Mouse (Mus musculus) large intestine, adult 2 months (tissue): Measurements from ENCODE around the gene Filip1. TPM values are rescaled to one million over a fixed set of nuclear protein-coding genes. Genes with fewer than 3 reads are reported as not detected.
"Not testable (repeated sequence)": the region's sequence is repeated elsewhere in the genome, so short reads cannot be mapped to it uniquely, and the experiment has no call there.

ENCODE experiments used
- DNase-seq: peaks from one replicate; pipeline ENCODE4 v3.0.0-alpha.2; 2012; ENCODE audit warnings: low read depth, low spot score
- WGBS: fragments of 180-500 bp; shearing (Covaris S2); methylation state at CpG from one replicate; pipeline ENCODE4 v1.1.7; 2018; 5-methylcytosine and 5-hydroxymethylcytosine counted together
- polyA plus RNA-seq: library from polyadenylated mRNA; depleted of rRNA; stranded (reverse); fragments of >200 nt; gene quantifications from 2 replicates; pipeline ENCODE4 v1.2.3, GENCODE M21; 2012; rRNA removed

Filip1 gene
- 0.92 and 2.5 TPM in 2 replicates for polyA plus RNA-seq

GRCm38 (mm10) chr9:80012751-80013150 is at the start of gene Filip1:
Filip1 (minus strand) TSS chr9:80012851.
- 46% methylated on average over 7 of the region's 7 CpGs for WGBS
- DNase-seq = no peak

DNA sequence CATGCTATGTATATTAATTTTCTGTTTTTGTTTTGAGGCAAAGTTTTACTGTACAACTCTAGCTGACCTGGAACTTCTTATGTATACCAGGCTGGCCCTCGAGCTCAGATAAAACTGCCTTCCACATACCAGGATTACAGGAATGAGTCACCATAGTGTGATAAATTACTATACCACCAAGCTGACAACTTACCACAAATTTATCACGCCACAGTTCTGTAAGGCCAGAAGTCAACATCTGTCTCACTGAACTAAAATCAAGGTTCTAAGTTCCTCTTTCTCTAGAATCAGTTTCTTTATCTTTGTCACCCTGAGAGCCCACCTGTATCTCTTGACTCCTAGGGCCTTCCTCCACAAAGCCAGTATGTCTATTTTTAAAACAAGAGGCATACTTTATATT is 45.0 kb upstream of the Filip1 start:
- WGBS = 33% methylated on average over 2 of the region's 2 CpGs
- no peak for DNase-seq

- WGBS = 75% methylated on average over 5 of the region's 5 CpGs
- no peak for DNase-seq
These were observed 40.3 kb upstream of the Filip1 start for GRCm38 (mm10) chr9:80052951-80053350.

GRCm38 (mm10) chr9:80049271-80049670 is 36.6 kb upstream of the Filip1 start:
- not testable (repeated sequence) for DNase-seq
- 43% methylated on average over 5 of the region's 5 CpGs for WGBS

- not testable (repeated sequence) for DNase-seq
- 85% methylated on average over 4 of the region's 4 CpGs for WGBS
These were observed 31.6 kb upstream of the Filip1 start for GRCm38 (mm10) chr9:80044301-80044700.

GRCm38 (mm10) chr9:80039296-80039815 is 26.7 kb upstream of the Filip1 start:
- DNase-seq = no peak
- 39% methylated on average over 2 of the region's 2 CpGs for WGBS

DNA sequence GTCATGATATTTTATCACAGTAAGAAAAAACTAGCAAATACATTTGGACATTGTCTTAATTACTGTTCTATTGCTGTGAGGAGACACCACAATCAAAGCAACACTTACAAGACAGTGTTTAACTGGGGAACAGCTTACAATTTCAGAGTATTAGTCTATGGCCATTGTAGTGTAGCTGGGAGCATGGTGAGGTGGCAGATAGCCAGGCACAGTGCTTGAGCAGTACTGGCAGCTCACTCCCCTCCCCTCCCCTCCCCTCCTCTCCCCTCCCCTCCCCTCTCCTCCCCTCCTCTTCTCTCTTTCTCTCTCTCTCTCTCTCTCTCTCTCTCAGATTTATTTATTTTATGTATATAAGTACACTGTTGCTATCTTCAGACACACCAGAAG is 25.3 kb upstream of the Filip1 start:
- no peak for DNase-seq

GRCm38 (mm10) chr9:80037262-80037996 is 24.8 kb upstream of the Filip1 start:
- no peak for DNase-seq
- WGBS = 84% methylated on average over 13 of the region's 13 CpGs

- WGBS = 51% methylated on average over 6 of the region's 6 CpGs
- no peak for DNase-seq
These were observed 13.9 kb upstream of the Filip1 start for GRCm38 (mm10) chr9:80026581-80027021.

- WGBS = 2% methylated on average over 2 of the region's 2 CpGs
- peak; percentile 31 for DNase-seq
These were observed 13.4 kb upstream of the Filip1 start for GRCm38 (mm10) chr9:80026017-80026416.

DNA sequence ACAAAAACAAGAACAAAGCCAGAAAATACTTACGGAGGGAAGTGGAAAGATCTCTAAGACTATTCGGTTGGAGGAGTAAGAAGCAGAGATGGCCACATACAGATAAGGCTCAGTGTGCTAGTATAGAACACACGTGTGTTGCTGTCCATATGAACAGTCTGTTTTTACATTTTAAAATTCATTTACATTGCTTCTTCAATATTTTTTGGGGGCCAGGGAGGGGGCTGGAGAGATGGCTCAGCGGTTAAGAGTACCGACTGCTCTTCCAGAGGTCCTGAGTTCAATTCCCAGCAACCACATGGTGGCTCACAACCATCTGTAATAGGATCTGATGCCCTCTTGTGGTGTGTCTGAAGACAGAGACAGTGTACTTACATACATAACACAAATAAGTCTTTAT is 12.7 kb upstream of the Filip1 start:
- not testable (repeated sequence) for DNase-seq
- 89% methylated on average over 5 of the region's 5 CpGs for WGBS

DNA sequence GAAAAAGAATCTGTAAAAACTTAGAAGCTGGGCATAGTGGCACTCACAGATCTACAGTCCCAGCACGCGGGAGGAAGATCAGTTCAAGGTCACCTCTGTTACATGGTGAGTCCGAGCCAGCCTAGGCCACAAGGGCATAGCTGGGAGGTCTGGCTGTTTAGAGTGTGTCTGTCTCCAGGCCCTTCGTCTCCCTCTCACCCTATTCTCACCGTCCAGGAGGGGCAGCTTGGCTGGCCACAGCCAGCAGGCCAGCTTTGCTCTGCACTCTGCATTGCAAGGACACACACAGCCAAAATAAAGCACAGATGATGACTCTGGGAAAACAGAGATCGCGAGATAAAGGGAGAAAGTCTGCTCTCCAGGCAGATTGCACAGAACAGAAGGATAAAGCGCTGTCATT is 10.2 kb upstream of the Filip1 start:
- WGBS = 59% methylated on average over 8 of the region's 8 CpGs
- no peak for DNase-seq

- DNase-seq = no peak
- WGBS = 29% methylated on average over 1 of the region's 1 CpGs
These were observed 9.0 kb upstream of the Filip1 start for GRCm38 (mm10) chr9:80021648-80022047.

DNA sequence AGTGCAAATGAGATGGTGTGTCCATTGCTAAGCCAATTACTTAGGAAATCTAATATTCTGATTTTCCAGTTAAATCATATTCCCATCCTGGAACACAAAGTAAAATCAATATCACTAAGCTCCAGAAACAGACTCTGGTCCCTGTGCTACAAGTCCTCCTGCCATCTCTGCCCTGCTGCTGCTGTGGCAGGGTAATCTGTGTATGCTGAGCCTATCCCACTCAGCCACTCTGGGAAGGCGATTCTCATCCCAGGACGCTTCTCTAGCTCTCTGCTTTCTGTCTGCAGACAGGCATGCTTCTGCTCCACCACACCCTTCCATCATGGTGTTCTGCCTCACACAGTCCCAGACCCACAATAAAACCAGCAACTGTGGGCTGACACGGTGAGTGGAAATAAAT is 7.8 kb upstream of the Filip1 start:
- 21% methylated on average over 3 of the region's 3 CpGs for WGBS
- DNase-seq = no peak

DNA sequence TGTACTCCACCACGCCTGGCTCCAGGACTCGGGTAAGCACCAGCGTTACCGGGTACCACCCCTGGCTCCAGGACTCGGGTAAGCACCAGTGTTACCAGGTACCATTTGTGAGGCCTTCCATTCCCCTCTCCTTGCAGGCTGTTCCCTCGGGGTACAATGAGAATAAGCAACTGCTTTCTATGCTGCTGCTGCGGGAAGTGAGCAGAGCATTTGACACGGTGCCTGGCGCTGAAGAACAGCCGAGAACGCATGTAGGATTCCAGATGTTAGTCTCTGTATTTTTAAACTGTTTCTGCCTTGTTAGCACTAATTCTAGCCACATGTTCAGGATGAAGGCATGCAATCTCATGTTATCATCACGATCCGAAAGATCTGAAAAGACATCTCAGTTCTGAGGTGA is 635 bp downstream of the Filip1 start:
- 88% methylated on average over 13 of the region's 13 CpGs for WGBS
- DNase-seq = no peak

- 51% methylated on average over 14 of the region's 14 CpGs for WGBS
- peak; percentile 31 for DNase-seq
These were observed 10.1 kb downstream of the Filip1 start for GRCm38 (mm10) chr9:80002394-80003188.

DNA sequence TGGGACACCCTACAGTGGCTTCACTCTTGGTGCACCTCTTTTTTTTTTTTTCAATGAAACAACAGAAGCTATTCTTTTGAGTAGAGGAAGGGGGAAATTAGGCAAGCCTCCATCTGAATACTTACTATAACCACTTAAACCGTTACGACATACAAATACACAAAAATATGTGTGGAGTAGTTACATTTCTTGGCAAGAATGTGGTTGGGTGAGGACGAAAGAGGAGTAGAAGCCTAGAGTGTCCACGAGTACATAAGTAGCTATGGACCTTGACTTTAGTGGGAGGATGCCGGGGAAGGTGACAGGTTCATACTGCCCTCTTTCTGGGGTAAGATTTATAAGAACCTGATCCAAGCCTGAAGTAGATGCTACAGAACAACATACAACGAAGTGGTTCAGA is 15.4 kb downstream of the Filip1 start:
- WGBS = 75% methylated on average over 6 of the region's 6 CpGs
- DNase-seq = no peak

- WGBS = 87% methylated on average over 5 of the region's 5 CpGs
- no peak for DNase-seq
These were observed 18.4 kb downstream of the Filip1 start for GRCm38 (mm10) chr9:79994296-79994695.

DNA sequence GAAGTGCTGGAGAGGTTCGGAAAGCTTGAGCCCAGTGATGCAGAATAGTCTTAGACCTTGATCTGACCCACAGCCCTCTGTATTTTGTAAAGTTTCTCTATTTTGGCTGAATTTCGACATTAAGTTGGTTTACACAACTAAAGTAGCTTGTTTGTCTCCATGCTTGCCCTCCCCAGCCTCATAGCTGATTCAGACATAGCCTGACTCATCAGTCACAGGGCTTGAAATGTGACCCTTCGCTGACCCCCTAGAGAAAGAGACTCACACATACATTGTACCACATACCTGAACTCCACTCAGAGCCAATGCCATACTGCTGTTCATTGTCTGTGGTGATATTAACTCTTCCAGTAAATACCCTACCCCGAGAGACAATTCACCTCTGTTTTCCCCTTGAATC is 19.6 kb downstream of the Filip1 start:
- 66% methylated on average over 4 of the region's 4 CpGs for WGBS
- DNase-seq = no peak

- WGBS = 79% methylated on average over 16 of the region's 16 CpGs
- DNase-seq = no peak
These were observed 22.1 kb downstream of the Filip1 start for GRCm38 (mm10) chr9:79990456-79991017.
